In the genomic region with DNA sequence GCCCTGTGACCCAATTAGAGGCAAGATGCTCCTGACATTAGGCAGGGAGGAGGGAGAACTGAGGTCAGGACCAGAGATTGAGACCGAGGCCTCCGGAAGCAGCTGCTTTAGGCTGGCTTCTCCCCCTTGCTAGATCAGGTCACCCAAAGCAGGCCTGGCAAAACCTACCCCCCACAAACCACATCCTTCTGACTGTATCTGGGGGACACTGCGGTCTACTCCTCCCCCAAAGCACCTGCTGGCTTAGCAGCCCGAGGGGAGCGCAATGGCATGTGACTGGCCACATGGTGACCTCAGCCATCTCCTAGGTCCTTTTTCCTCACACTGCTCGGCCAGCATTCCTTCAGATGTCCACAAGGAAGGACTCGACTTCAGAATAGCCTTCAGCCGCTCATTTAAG, we compare ENCODE assay signal across 8 mouse cellular contexts. TPM values are rescaled to one million over a fixed set of nuclear protein-coding genes. Genes with fewer than 3 reads are reported as not detected.
DNase-seq lines count a peak whose midpoint lies in the region; ATAC-seq and TF ChIP-seq lines count a peak whose summit lies in the region.
"Had no signal": no experiment of that assay in that cellular context is flagged by ENCODE, and none has a peak within 500 bp of the region (broad histone marks: within the 10 kb centered on the region; RNA-seq: fewer than 3 reads in every experiment).

No protein-coding gene starts in this region.

- no peak overlapping the region for H3K27ac ChIP-seq in midbrain, postnatal 0 days (ENCODE audit: low read depth, low read length)
- no peak overlapping the region for H3K27ac ChIP-seq in midbrain, embryonic 14.5 days (replicated peaks; ENCODE audit: low read depth, low read length)
- no peak overlapping the region for H3K27ac ChIP-seq in heart, embryonic 16.5 days (ENCODE audit: low read length)
- H3K27ac ChIP-seq in limb, embryonic 15.5 days, result peak overlapping the region; percentile 67
- no peak overlapping the region; the same call in 1 of the 2 replicates for H3K27ac ChIP-seq in stomach, embryonic 14.5 days (ENCODE audit: low read length)

- WGBS in midbrain, postnatal 0 days, result 51% methylated on average over 8 of the region's 8 CpGs
- WGBS in midbrain, embryonic 14.5 days, result 46% methylated on average over 8 of the region's 8 CpGs
- WGBS in heart, embryonic 16.5 days, result 49% methylated on average over 8 of the region's 8 CpGs
- 29% methylated on average over 8 of the region's 8 CpGs for WGBS in limb, embryonic 15.5 days
- WGBS in stomach, embryonic 14.5 days, result 38% methylated on average over 8 of the region's 8 CpGs

- 0 out of 2 replicates have a peak overlapping the region, but pooled peaks have one; percentile 81 for H3K4me2 ChIP-seq in midbrain, postnatal 0 days (ENCODE audit: low read depth, low read length, poor library complexity, severe bottlenecking)
- H3K4me2 ChIP-seq in midbrain, embryonic 14.5 days (ENCODE audit: low read length), result no peak overlapping the region
- peak overlapping the region; percentile 87 for H3K4me2 ChIP-seq in heart, embryonic 16.5 days (ENCODE audit: low read depth, low read length)
- peak overlapping the region; percentile 88 for H3K4me2 ChIP-seq in limb, embryonic 15.5 days
- H3K4me2 ChIP-seq in stomach, embryonic 14.5 days (replicated peaks; ENCODE audit: low read depth, low read length), result peak overlapping the region; percentile 65

- H3K9me3 ChIP-seq in midbrain, postnatal 0 days (ENCODE audit: low read length), result no peaks in the 10 kb centered on the region
- no peaks in the 10 kb centered on the region for H3K9me3 ChIP-seq in midbrain, embryonic 14.5 days (ENCODE audit: control insufficient read depth, low read length)
- no peaks in the 10 kb centered on the region for H3K9me3 ChIP-seq in heart, embryonic 16.5 days (replicated peaks; ENCODE audit: control insufficient read depth, low read length)
- no peaks in the 10 kb centered on the region for H3K9me3 ChIP-seq in limb, embryonic 15.5 days
- H3K9me3 ChIP-seq in stomach, embryonic 14.5 days (ENCODE audit: control insufficient read depth, low read depth, low read length), result no peaks in the 10 kb centered on the region

- no peak for TF ChIP-seq CTCF in midbrain, postnatal 0 days (IDR thresholded peaks at IDR 0.05)

- no peak overlapping the region for H3K4me3 ChIP-seq in midbrain, postnatal 0 days (ENCODE audit: low read depth, low read length)
- no peak overlapping the region for H3K4me3 ChIP-seq in midbrain, embryonic 14.5 days (replicated peaks; ENCODE audit: low read depth, low read length)
- H3K4me3 ChIP-seq in heart, embryonic 16.5 days (ENCODE audit: low read length), result peak overlapping the region; percentile 74
- H3K4me3 ChIP-seq in limb, embryonic 15.5 days, result peak overlapping the region; percentile 69
- peak overlapping the region; percentile 64 for H3K4me3 ChIP-seq in stomach, embryonic 14.5 days (ENCODE audit: low read depth, low read length)

- no peak for DNase-seq in midbrain, postnatal 0 days (ENCODE audit: low spot score)
- DNase-seq in midbrain, embryonic 14.5 days, result no peak
- DNase-seq in cerebellum, postnatal 14 days, result no peak
- no peak for DNase-seq in cerebellum, adult 9-11 months

- peaks cover 9% of the 10 kb centered on the region; the same call in 1 of the 2 replicates for H3K4me1 ChIP-seq in midbrain, postnatal 0 days (ENCODE audit: insufficient read depth, low read length)
- peaks cover 13% of the 10 kb centered on the region for H3K4me1 ChIP-seq in midbrain, embryonic 14.5 days (ENCODE audit: control insufficient read depth, insufficient read depth, low read length)
- H3K4me1 ChIP-seq in heart, embryonic 16.5 days (ENCODE audit: control insufficient read depth, insufficient read depth, low read length), result peaks cover 29% of the 10 kb centered on the region
- peaks cover 67% of the 10 kb centered on the region for H3K4me1 ChIP-seq in limb, embryonic 15.5 days
- peaks cover 43% of the 10 kb centered on the region; the same call in 1 of the 2 replicates for H3K4me1 ChIP-seq in stomach, embryonic 14.5 days (ENCODE audit: control insufficient read depth, insufficient read depth, low read length)

- peaks cover 14% of the 10 kb centered on the region; the same call in 1 of the 2 replicates for H3K27me3 ChIP-seq in midbrain, postnatal 0 days (ENCODE audit: insufficient read depth, low read length)
- peaks cover 15% of the 10 kb centered on the region for H3K27me3 ChIP-seq in midbrain, embryonic 14.5 days (ENCODE audit: control insufficient read depth, insufficient read depth, low read length)
- H3K27me3 ChIP-seq in heart, embryonic 16.5 days (ENCODE audit: control insufficient read depth, insufficient read depth, low read length), result peaks cover 5% of the 10 kb centered on the region; the same call in 1 of the 2 replicates
- no peaks in the 10 kb centered on the region for H3K27me3 ChIP-seq in limb, embryonic 15.5 days
- no peaks in the 10 kb centered on the region for H3K27me3 ChIP-seq in stomach, embryonic 14.5 days (ENCODE audit: control insufficient read depth, insufficient read depth, low read length)

- no peak overlapping the region for H3K9ac ChIP-seq in midbrain, postnatal 0 days (replicated peaks; ENCODE audit: low read length, poor library complexity, severe bottlenecking)
- H3K9ac ChIP-seq in midbrain, embryonic 14.5 days (replicated peaks; ENCODE audit: low read length), result no peak overlapping the region
- H3K9ac ChIP-seq in heart, embryonic 16.5 days (ENCODE audit: low read length), result no peak overlapping the region; the same call in 1 of the 2 replicates
- H3K9ac ChIP-seq in limb, embryonic 15.5 days, result 0 out of 2 replicates have a peak overlapping the region, but pooled peaks have one; percentile 14
- no peak overlapping the region for H3K9ac ChIP-seq in stomach, embryonic 14.5 days (replicated peaks; ENCODE audit: low read depth, low read length)

- H3K36me3 ChIP-seq in midbrain, postnatal 0 days (ENCODE audit: insufficient read depth, low read length), result no peaks in the 10 kb centered on the region
- H3K36me3 ChIP-seq in midbrain, embryonic 14.5 days (ENCODE audit: control insufficient read depth, insufficient read depth, low read length), result no peaks in the 10 kb centered on the region
- H3K36me3 ChIP-seq in heart, embryonic 16.5 days (ENCODE audit: control insufficient read depth, insufficient read depth), result no peaks in the 10 kb centered on the region
- H3K36me3 ChIP-seq in limb, embryonic 15.5 days, result no peaks in the 10 kb centered on the region
- H3K36me3 ChIP-seq in stomach, embryonic 14.5 days (ENCODE audit: control insufficient read depth, insufficient read depth, low read length), result no peaks in the 10 kb centered on the region

- ATAC-seq in midbrain, postnatal 0 days (ENCODE audit: low FRiP score), result no peak
- ATAC-seq in midbrain, embryonic 14.5 days (ENCODE audit: low FRiP score, low TSS enrichment), result no peak
- ATAC-seq in heart, embryonic 16.5 days (replicated peaks; ENCODE audit: extremely low read depth, insufficient read depth, low FRiP score), result no peak
- no peak for ATAC-seq in limb, embryonic 15.5 days (ENCODE audit: insufficient number of reproducible peaks, low FRiP score, low TSS enrichment, low read depth)
- ATAC-seq in stomach, embryonic 14.5 days (ENCODE audit: insufficient number of reproducible peaks, insufficient read depth, low FRiP score, low read depth), result no peak

RNA-seq across cellular contexts. Expression of gene Sdc4, which starts 2.5 kb away (rescaled TPM):
- total RNA-seq in midbrain, postnatal 0 days (2014; rRNA removed), result 13.8 and 20.3 TPM in 2 replicates
- 18.3 and 19.3 TPM in 2 replicates for polyA plus RNA-seq in midbrain, postnatal 0 days (2015; fragmentation: Nextera tagmentation; extraction: Ambion mirVana)
- 2.4 and 4.9 TPM in 2 replicates for polyA plus RNA-seq in midbrain, embryonic 14.5 days (2014; fragmentation: Nextera tagmentation; extraction: Ambion mirVana)
- polyA plus RNA-seq in heart, embryonic 16.5 days (2015; fragmentation: Nextera tagmentation; extraction: Ambion mirVana), result 48.0 and 61.1 TPM in 2 replicates
- polyA plus RNA-seq in limb, embryonic 15.5 days (2015; fragmentation: Nextera tagmentation; extraction: Ambion mirVana), result 107 and 110 TPM in 2 replicates
- polyA plus RNA-seq in stomach, embryonic 14.5 days (2014; fragmentation: Nextera tagmentation; extraction: Ambion mirVana), result 104 and 120 TPM in 2 replicates

RNA-seq across cellular contexts. Expression of gene Sys1, which starts 15.6 kb away (rescaled TPM):
- total RNA-seq in midbrain, postnatal 0 days (2014; rRNA removed), result 194 and 206 TPM in 2 replicates
- polyA plus RNA-seq in midbrain, postnatal 0 days (2015; fragmentation: Nextera tagmentation; extraction: Ambion mirVana), result 103 and 108 TPM in 2 replicates
- 93.1 and 97.2 TPM in 2 replicates for polyA plus RNA-seq in midbrain, embryonic 14.5 days (2014; fragmentation: Nextera tagmentation; extraction: Ambion mirVana)
- 33.4 and 41.7 TPM in 2 replicates for polyA plus RNA-seq in heart, embryonic 16.5 days (2015; fragmentation: Nextera tagmentation; extraction: Ambion mirVana)
- polyA plus RNA-seq in limb, embryonic 15.5 days (2015; fragmentation: Nextera tagmentation; extraction: Ambion mirVana), result 54.5 and 61.2 TPM in 2 replicates
- 65.0 and 67.6 TPM in 2 replicates for polyA plus RNA-seq in stomach, embryonic 14.5 days (2014; fragmentation: Nextera tagmentation; extraction: Ambion mirVana)

RNA-seq across cellular contexts. Expression of gene Gm20458, which starts 19.6 kb away (rescaled TPM):
- total RNA-seq in midbrain, postnatal 0 days (2014; rRNA removed), result 4.7 and 15.0 TPM in 2 replicates
- polyA plus RNA-seq in midbrain, postnatal 0 days (2015; fragmentation: Nextera tagmentation; extraction: Ambion mirVana), result 6.9 and 7.2 TPM in 2 replicates
- 3.4 and 5.1 TPM in 2 replicates for polyA plus RNA-seq in midbrain, embryonic 14.5 days (2014; fragmentation: Nextera tagmentation; extraction: Ambion mirVana)
- 11.6 and 12.1 TPM in 2 replicates for polyA plus RNA-seq in heart, embryonic 16.5 days (2015; fragmentation: Nextera tagmentation; extraction: Ambion mirVana)
- polyA plus RNA-seq in limb, embryonic 15.5 days (2015; fragmentation: Nextera tagmentation; extraction: Ambion mirVana), result 11.0 and 12.2 TPM in 2 replicates
- polyA plus RNA-seq in stomach, embryonic 14.5 days (2014; fragmentation: Nextera tagmentation; extraction: Ambion mirVana), result 7.0 and 19.1 TPM in 2 replicates

RNA-seq across cellular contexts. Expression of gene Trp53tg5, which starts 32.4 kb away (rescaled TPM):
- total RNA-seq in midbrain, postnatal 0 days (2014; rRNA removed), result not detected in 2 replicates
- not detected in 2 replicates for polyA plus RNA-seq in midbrain, postnatal 0 days (2015; fragmentation: Nextera tagmentation; extraction: Ambion mirVana)
- polyA plus RNA-seq in midbrain, embryonic 14.5 days (2014; fragmentation: Nextera tagmentation; extraction: Ambion mirVana), result not detected in 2 replicates
- not detected in 2 replicates for polyA plus RNA-seq in heart, embryonic 16.5 days (2015; fragmentation: Nextera tagmentation; extraction: Ambion mirVana)
- not detected in 2 replicates for polyA plus RNA-seq in limb, embryonic 15.5 days (2015; fragmentation: Nextera tagmentation; extraction: Ambion mirVana)
- polyA plus RNA-seq in stomach, embryonic 14.5 days (2014; fragmentation: Nextera tagmentation; extraction: Ambion mirVana), result not detected in 2 replicates
- total RNA-seq: gastrocnemius, postnatal 36 days had no signal

RNA-seq across cellular contexts. Expression of gene Matn4, which starts 36.2 kb away (rescaled TPM):
- total RNA-seq in midbrain, postnatal 0 days (2014; rRNA removed), result 1.9 and 2.0 TPM in 2 replicates
- polyA plus RNA-seq in midbrain, postnatal 0 days (2015; fragmentation: Nextera tagmentation; extraction: Ambion mirVana), result 1.9 and 2.1 TPM in 2 replicates
- not detected in 2 replicates for polyA plus RNA-seq in midbrain, embryonic 14.5 days (2014; fragmentation: Nextera tagmentation; extraction: Ambion mirVana)
- polyA plus RNA-seq in heart, embryonic 16.5 days (2015; fragmentation: Nextera tagmentation; extraction: Ambion mirVana), result 7.2 and 8.9 TPM in 2 replicates
- polyA plus RNA-seq in limb, embryonic 15.5 days (2015; fragmentation: Nextera tagmentation; extraction: Ambion mirVana), result 108 and 113 TPM in 2 replicates
- polyA plus RNA-seq in stomach, embryonic 14.5 days (2014; fragmentation: Nextera tagmentation; extraction: Ambion mirVana), result 1.1 and 2.0 TPM in 2 replicates

Comparison
In these comparisons a context has a peak if more than half of its experiments do, and no peak if none do; other contexts are left out.
1. H3K4me3 ChIP-seq: peak in heart, embryonic 16.5 days (single experiment), limb, embryonic 15.5 days (single experiment) and stomach, embryonic 14.5 days (single experiment); none in midbrain, postnatal 0 days (single experiment) and midbrain, embryonic 14.5 days (single experiment).